8 mouse cellular contexts compared by ENCODE assay signal in the genomic region with DNA sequence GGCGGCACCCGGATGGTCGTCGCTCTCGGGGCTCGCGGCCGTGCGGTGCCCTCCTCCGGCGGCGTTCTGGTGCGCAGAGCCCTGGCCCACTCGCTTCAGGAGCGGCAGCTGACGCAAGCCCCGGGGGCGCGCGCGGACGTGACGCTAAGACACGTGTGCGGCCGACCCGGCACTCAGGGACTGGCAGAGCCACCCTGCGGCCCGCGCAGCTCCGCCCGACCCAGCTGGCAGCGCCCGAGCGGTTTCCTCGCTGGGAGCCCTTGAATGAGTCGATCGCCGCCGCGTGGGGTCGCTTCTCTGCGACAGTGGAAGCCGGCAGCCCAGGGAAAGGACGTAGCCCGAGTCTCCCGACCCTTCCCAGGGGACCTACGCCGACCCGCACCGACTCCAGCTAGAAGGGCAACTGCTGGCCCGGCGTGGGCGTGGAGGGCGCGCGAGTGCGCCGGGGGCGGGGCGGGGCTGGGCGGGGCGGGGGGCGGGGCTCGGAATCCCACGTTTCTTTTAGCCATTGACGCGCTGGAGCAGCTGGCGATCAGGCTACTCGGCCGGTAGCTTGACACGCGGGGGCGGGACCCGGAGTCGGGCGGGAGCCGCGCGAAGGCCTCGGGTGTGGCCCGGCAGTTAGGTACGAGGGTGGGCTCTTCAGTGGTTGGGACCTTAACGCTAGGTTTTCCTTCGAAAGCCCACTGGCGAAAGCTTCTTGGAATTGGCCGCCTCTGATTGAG. TPM values are rescaled to one million over a fixed set of nuclear protein-coding genes. Genes with fewer than 3 reads are reported as not detected.
A peak's percentile ranks its signal among the peaks of the same experiment; 100 is the strongest.
DNase-seq lines count a peak whose midpoint lies in the region; ATAC-seq lines count a peak whose summit lies in the region.

Siah2 (minus strand) TSS at position 404 of the 725 bp plus-strand sequence.

- peaks cover 21% of the 10 kb centered on the region for H3K4me1 ChIP-seq in erythroblast, embryonic 14.5 days (ENCODE audit: control insufficient read depth)
- H3K4me1 ChIP-seq in heart, embryonic 11.5 days (ENCODE audit: control insufficient read depth, insufficient read depth, low read length): peaks cover 11% of the 10 kb centered on the region
- peaks cover 12% of the 10 kb centered on the region; the same call in 1 of the 2 replicates for H3K4me1 ChIP-seq in kidney, embryonic 16.5 days (ENCODE audit: insufficient read depth, low read length)

- H3K4me3 ChIP-seq in erythroblast, embryonic 14.5 days (replicated peaks): peak within 1 kb of the TSS; percentile 69
- H3K4me3 ChIP-seq in heart, embryonic 11.5 days (ENCODE audit: low read depth, low read length): peak within 1 kb of the TSS; percentile 87
- H3K4me3 ChIP-seq in kidney, embryonic 16.5 days (ENCODE audit: low read length): peak within 1 kb of the TSS; percentile 80

- peak; percentile 96 for DNase-seq in CD4-positive helper T cell, adult 2 months (ENCODE audit: low read depth, low spot score)
- DNase-seq in brain, embryonic 18.5 days (ENCODE audit: low read depth, low spot score): peak; percentile 83
- peak; percentile 88 for DNase-seq in liver
- peak; percentile 76 to 88 for DNase-seq in monocyte, adult 2 months (ENCODE audit: low read depth in 1 of 2, low spot score in 2 of 2)
- DNase-seq in spleen, postnatal 14 days (ENCODE audit: low spot score in 2 of 2): peak; percentile 67 to 80

- H3K36me3 ChIP-seq in erythroblast, embryonic 14.5 days (ENCODE audit: control insufficient read depth): no peaks in the 10 kb centered on the region
- no peaks in the 10 kb centered on the region for H3K36me3 ChIP-seq in heart, embryonic 11.5 days (ENCODE audit: control insufficient read depth, insufficient read depth, low read length)
- no peaks in the 10 kb centered on the region for H3K36me3 ChIP-seq in kidney, embryonic 16.5 days (ENCODE audit: insufficient read depth, low read length)

- H3K27me3 ChIP-seq in erythroblast, embryonic 14.5 days (ENCODE audit: control insufficient read depth): peaks cover 46% of the 10 kb centered on the region
- H3K27me3 ChIP-seq in heart, embryonic 11.5 days (ENCODE audit: control insufficient read depth, insufficient read depth, low read length): no peaks in the 10 kb centered on the region
- peaks cover 8% of the 10 kb centered on the region; the same call in 1 of the 2 replicates for H3K27me3 ChIP-seq in kidney, embryonic 16.5 days (ENCODE audit: insufficient read depth, low read length)

- peak; percentile 89 for ATAC-seq in heart, embryonic 11.5 days (replicated peaks; ENCODE audit: insufficient number of reproducible peaks, low FRiP score, low TSS enrichment)
- ATAC-seq in kidney, embryonic 16.5 days (ENCODE audit: low FRiP score, low TSS enrichment): peak; percentile 94

- H3K9ac ChIP-seq in heart, embryonic 11.5 days (ENCODE audit: low read depth, low read length): peak within 1 kb of the TSS; percentile 92
- peak within 1 kb of the TSS; percentile 89 for H3K9ac ChIP-seq in kidney, embryonic 16.5 days (replicated peaks; ENCODE audit: low read length)

- H3K27ac ChIP-seq in heart, embryonic 11.5 days (ENCODE audit: low read depth, low read length): peak within 1 kb of the TSS; percentile 89
- peak within 1 kb of the TSS; percentile 80 for H3K27ac ChIP-seq in kidney, embryonic 16.5 days (ENCODE audit: low read length)

- H3K9me3 ChIP-seq in erythroblast, embryonic 14.5 days (ENCODE audit: control insufficient read depth, low read length): no peaks in the 10 kb centered on the region
- H3K9me3 ChIP-seq in heart, embryonic 11.5 days (replicated peaks; ENCODE audit: control insufficient read depth, low read length): no peaks in the 10 kb centered on the region
- no peaks in the 10 kb centered on the region for H3K9me3 ChIP-seq in kidney, embryonic 16.5 days (ENCODE audit: low read length)

- H3K4me2 ChIP-seq in heart, embryonic 11.5 days: peak within 1 kb of the TSS; percentile 91
- peak within 1 kb of the TSS; percentile 93 for H3K4me2 ChIP-seq in kidney, embryonic 16.5 days (replicated peaks; ENCODE audit: low read depth, low read length)

- under 1% methylated on average over 77 of the region's 87 CpGs for WGBS in heart, embryonic 11.5 days (ENCODE audit: insufficient replicate concordance)
- under 1% methylated on average over 72 of the region's 87 CpGs for WGBS in kidney, embryonic 16.5 days

RNA-seq across cellular contexts. Expression of gene Siah2, which starts in this region (rescaled TPM):
- polyA plus RNA-seq in erythroblast, embryonic 14.5 days (2012): 0.12 and 0.19 TPM in 2 replicates
- 5.4 TPM in 2 replicates for polyA plus RNA-seq in heart, embryonic 11.5 days (2014; fragmentation: Nextera tagmentation; extraction: Ambion mirVana)
- 3.7 and 3.9 TPM in 2 replicates for polyA plus RNA-seq in kidney, embryonic 16.5 days (2015; fragmentation: Nextera tagmentation; extraction: Ambion mirVana)

Comparison
In these comparisons a context has a peak if more than half of its experiments do, and no peak if none do; other contexts are left out.
1. Peak in every context shown above with its lines: DNase-seq, ATAC-seq, H3K4me3 ChIP-seq and H3K27ac ChIP-seq.